Mouse (Mus musculus) limb, embryonic 11.5 days (tissue): Measurements from ENCODE around the gene Rab3ip. TPM values are rescaled to one million over a fixed set of nuclear protein-coding genes. Genes with fewer than 3 reads are reported as not detected.
A peak's percentile ranks its signal among the peaks of the same experiment; 100 is the strongest.

ENCODE experiments used
- ATAC-seq: fragments of 200-750 bp; cut with Nextera tagmentation; 2 replicates; pipeline ENCODE4 v1.8.0; 2017; ENCODE audit warnings: low read depth; ENCODE audit not compliant: insufficient number of reproducible peaks, low FRiP score, low TSS enrichment
- DNase-seq: peaks from one replicate; pipeline ENCODE4 v3.0.0-alpha.2; 2015; ENCODE audit warnings: low spot score
- H3K27ac ChIP-seq: fragments of 300-500 bp; sonication (generic); replicated peaks from 2 replicates; pipeline ENCODE4 v1.5.1; 2014; ENCODE audit warnings: low read depth, mild to moderate bottlenecking, low read length
- H3K27me3 ChIP-seq: fragments of 300-500 bp; sonication (generic); 2 replicates; pipeline ENCODE4 v1.6.1; 2014; ENCODE audit warnings: mild to moderate bottlenecking, low read length, mixed read lengths; ENCODE audit not compliant: control insufficient read depth, insufficient read depth
- H3K36me3 ChIP-seq: fragments of 300-500 bp; sonication (generic); 2 replicates; pipeline ENCODE4 v1.6.1; 2014; ENCODE audit warnings: mild to moderate bottlenecking, low read length, moderate library complexity, mixed read lengths; ENCODE audit not compliant: control insufficient read depth, insufficient read depth
- H3K4me1 ChIP-seq: fragments of 300-500 bp; sonication (generic); 2 replicates; pipeline ENCODE4 v1.6.1; 2014; ENCODE audit warnings: low read length, mixed read lengths; ENCODE audit not compliant: control insufficient read depth, insufficient read depth
- H3K4me2 ChIP-seq: fragments of 300-500 bp; sonication (generic); 2 replicates; pipeline ENCODE4 v1.6.1; 2014; ENCODE audit warnings: low read depth, mild to moderate bottlenecking, moderate library complexity; ENCODE audit not compliant: severe bottlenecking
- H3K4me3 ChIP-seq: fragments of 300-500 bp; sonication (generic); 2 replicates; pipeline ENCODE4 v1.5.1; 2014; ENCODE audit warnings: low read depth, low read length
- H3K9ac ChIP-seq: fragments of 300-500 bp; sonication (generic); 2 replicates; pipeline ENCODE4 v1.6.1; 2014; ENCODE audit warnings: mild to moderate bottlenecking, low read length
- H3K9me3 ChIP-seq: fragments of 300-500 bp; sonication (generic); 2 replicates; pipeline ENCODE4 v1.6.1; 2016; ENCODE audit warnings: low read length; ENCODE audit not compliant: control insufficient read depth
- WGBS: fragments of 180-500 bp; shearing (Covaris S2); extraction: QIAGEN DNeasy Blood & Tissue Kit; methylation state at CpG from one replicate; pipeline ENCODE4 v1.1.7; 2014; 5-methylcytosine and 5-hydroxymethylcytosine counted together
- polyA plus RNA-seq: library from polyadenylated mRNA; unstranded; fragments of >200 nt; fragmentation: Nextera tagmentation; extraction: Ambion mirVana; gene quantifications from 2 replicates; pipeline ENCODE4 v1.2.1, GENCODE M21; 2014

Gene Rab3ip
- polyA plus RNA-seq, 1 experiment from 2014 or later = 43.1 TPM

GRCm38 (mm10) chr10:116965297-116965696 is 14.7 kb upstream of the Rab3ip start:
- ATAC-seq = peak; percentile 60; the same call in 1 of the 2 replicates
- DNase-seq = peak; percentile 65
- Histone ChIP-seq H3K27me3 (no peaks in the 10 kb centered on the region), H3K9ac (no peak overlapping the region), H3K4me1 (0 out of 2 replicates have a peak, but pooled peaks cover 3% of the 10 kb centered on the region), H3K4me3 (no peak overlapping the region), H3K9me3 (no peaks in the 10 kb centered on the region), H3K4me2 (no peak overlapping the region), H3K36me3 (no peaks in the 10 kb centered on the region), H3K27ac (no peak overlapping the region)
- WGBS = 42% methylated on average over 5 of the region's 5 CpGs

- WGBS = 89% methylated on average over 4 of the region's 4 CpGs
- Histone ChIP-seq H3K4me2 (no peak overlapping the region), H3K27me3 (no peaks in the 10 kb centered on the region), H3K9ac (no peak overlapping the region), H3K4me3 (no peak overlapping the region), H3K4me1 (0 out of 2 replicates have a peak, but pooled peaks cover 3% of the 10 kb centered on the region), H3K27ac (no peak overlapping the region), H3K9me3 (no peaks in the 10 kb centered on the region), H3K36me3 (no peaks in the 10 kb centered on the region)
- ATAC-seq (no peak), DNase-seq (no peak)
Measured at GRCm38 (mm10) chr10:116964571-116964970, 14.0 kb upstream of the Rab3ip start.

- no peak for DNase-seq
- Histone ChIP-seq H3K27me3 (no peaks in the 10 kb centered on the region), H3K36me3 (no peaks in the 10 kb centered on the region), H3K9ac (no peak overlapping the region), H3K4me3 (no peak overlapping the region), H3K4me2 (no peak overlapping the region), H3K4me1 (0 out of 2 replicates have a peak, but pooled peaks cover 3% of the 10 kb centered on the region), H3K9me3 (no peaks in the 10 kb centered on the region), H3K27ac (no peak overlapping the region)
- no peak for ATAC-seq
- WGBS = 78% methylated on average over 11 of the region's 11 CpGs
Measured at GRCm38 (mm10) chr10:116964084-116964483, 13.5 kb upstream of the Rab3ip start.

GRCm38 (mm10) chr10:116962803-116963202 is 12.2 kb upstream of the Rab3ip start:
- DNase-seq (no peak), ATAC-seq (no peak)
- 66% methylated on average over 17 of the region's 17 CpGs for WGBS
- Histone ChIP-seq H3K36me3 (no peaks in the 10 kb centered on the region), H3K4me2 (no peak overlapping the region), H3K4me1 (0 out of 2 replicates have a peak, but pooled peaks cover 3% of the 10 kb centered on the region), H3K9ac (no peak overlapping the region), H3K9me3 (no peaks in the 10 kb centered on the region), H3K4me3 (no peak overlapping the region), H3K27ac (no peak overlapping the region), H3K27me3 (no peaks in the 10 kb centered on the region)

DNA sequence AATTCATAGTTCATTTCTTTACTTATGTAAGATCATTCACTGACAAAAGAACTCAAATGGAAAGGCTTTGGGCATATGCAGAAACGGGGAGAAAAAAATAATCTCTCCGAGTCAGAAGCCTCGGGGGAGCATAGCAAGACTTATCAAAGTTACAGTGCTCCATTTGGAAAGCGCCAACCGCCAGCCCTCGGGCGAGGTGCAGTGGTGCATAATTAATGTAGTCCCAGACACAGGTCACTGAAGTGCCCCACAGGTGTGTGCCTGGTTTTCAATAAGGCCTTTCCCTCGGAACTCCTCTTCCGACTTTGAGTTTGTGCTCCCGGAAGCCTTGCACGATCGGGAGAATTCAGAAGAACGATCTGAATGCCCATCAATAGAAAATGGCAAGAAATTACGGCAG is 11.6 kb upstream of the Rab3ip start:
- no peaks in the 10 kb centered on the region for H3K27me3 ChIP-seq
- WGBS = 78% methylated on average over 14 of the region's 14 CpGs
- H3K4me2 ChIP-seq = no peak overlapping the region
- no peaks in the 10 kb centered on the region for H3K36me3 ChIP-seq
- H3K9me3 ChIP-seq = no peaks in the 10 kb centered on the region
- H3K4me3 ChIP-seq = no peak overlapping the region
- H3K9ac ChIP-seq = no peak overlapping the region
- H3K27ac ChIP-seq = no peak overlapping the region
- 0 out of 2 replicates have a peak, but pooled peaks cover 3% of the 10 kb centered on the region for H3K4me1 ChIP-seq
- ATAC-seq (no peak), DNase-seq (no peak)

DNA sequence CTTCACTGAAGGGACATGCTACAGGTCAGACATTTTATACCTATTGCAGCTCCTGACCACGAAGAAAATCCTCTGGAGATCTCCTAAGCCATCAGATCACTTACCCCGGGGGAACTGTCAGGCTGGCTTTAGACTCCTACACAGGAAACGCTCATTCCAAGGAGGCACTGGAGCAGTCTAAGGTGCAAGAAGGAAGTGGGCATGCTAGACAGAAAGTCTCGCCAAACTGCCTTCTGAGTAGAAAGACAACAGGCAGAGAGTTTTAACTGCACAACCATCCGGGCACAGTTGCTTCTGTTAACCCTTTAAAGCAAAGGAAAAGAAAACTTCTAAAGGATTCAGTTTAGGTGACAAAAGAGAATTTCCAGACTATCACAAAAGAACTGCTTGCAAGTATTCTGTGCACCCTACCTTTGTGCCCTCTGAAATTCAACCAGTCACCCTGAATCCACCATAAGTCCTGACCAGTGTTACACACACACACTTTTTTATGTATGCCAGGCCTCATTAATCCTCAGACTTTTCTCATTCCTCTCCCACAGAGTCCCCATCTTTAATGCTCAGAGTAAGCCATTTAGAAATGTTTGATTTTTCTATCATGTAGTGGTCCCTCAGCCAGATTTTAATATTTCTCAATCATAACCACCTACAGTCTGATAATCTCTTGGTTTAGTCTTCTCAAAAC is 7.4 kb upstream of the Rab3ip start:
- Histone ChIP-seq H3K4me2 (no peak overlapping the region), H3K27ac (no peak overlapping the region), H3K9me3 (no peaks in the 10 kb centered on the region), H3K4me1 (no peaks in the 10 kb centered on the region), H3K4me3 (no peak overlapping the region), H3K27me3 (no peaks in the 10 kb centered on the region), H3K9ac (no peak overlapping the region), H3K36me3 (no peaks in the 10 kb centered on the region)
- 61% methylated on average over 5 of the region's 5 CpGs for WGBS
- DNase-seq (no peak), ATAC-seq (no peak)

- Histone ChIP-seq H3K36me3 (no peaks in the 10 kb centered on the region), H3K27ac (no peak overlapping the region), H3K4me1 (no peaks in the 10 kb centered on the region), H3K27me3 (no peaks in the 10 kb centered on the region), H3K9me3 (0 out of 2 replicates have a peak, but pooled peaks cover 3% of the 10 kb centered on the region), H3K4me3 (no peak overlapping the region), H3K4me2 (no peak overlapping the region), H3K9ac (no peak overlapping the region)
- 93% methylated on average over 11 of the region's 11 CpGs for WGBS
- ATAC-seq (no peak), DNase-seq (no peak)
Measured at GRCm38 (mm10) chr10:116956483-116957158, 6.1 kb upstream of the Rab3ip start.

DNA sequence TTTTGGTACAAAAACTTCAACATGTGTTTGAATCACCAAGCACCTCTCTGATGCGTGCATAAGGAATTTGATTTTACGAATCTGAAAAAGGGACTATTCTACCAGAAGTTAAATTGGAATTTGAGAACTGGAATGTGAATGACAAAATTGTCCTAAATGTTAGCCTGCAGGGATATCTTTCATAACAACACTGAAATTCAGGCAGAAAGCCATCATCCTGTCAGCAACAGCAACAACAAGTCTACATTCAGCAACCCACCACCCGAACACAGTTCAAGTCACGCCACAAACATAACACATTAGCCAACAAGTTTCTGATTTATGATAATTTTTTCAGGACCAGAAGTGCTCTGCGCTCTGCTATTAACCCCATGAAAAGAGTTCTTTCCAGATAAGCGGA is 4.6 kb upstream of the Rab3ip start:
- DNase-seq = no peak

More for the DNA sequence above, 4.6 kb upstream of the Rab3ip start:
- Histone ChIP-seq H3K9me3 (0 out of 2 replicates have a peak, but pooled peaks cover 3% of the 10 kb centered on the region), H3K4me1 (no peaks in the 10 kb centered on the region), H3K9ac (no peak overlapping the region), H3K4me3 (no peak overlapping the region), H3K27ac (no peak overlapping the region), H3K36me3 (no peaks in the 10 kb centered on the region), H3K4me2 (no peak overlapping the region), H3K27me3 (no peaks in the 10 kb centered on the region)
- WGBS = 95% methylated on average over 6 of the region's 6 CpGs
- ATAC-seq = no peak
